Mouse (Mus musculus) spleen, adult 2 months (tissue): ENCODE measurements at regions not wholly inside any gene's neighbourhood (a gene's known extent, or its start where the extent isn't known, plus 50 kb on each side); places are given as distances from the start of the nearest gene placed in this dataset.

Experiments
- CTCF ChIP-seq: fragments of 200-500 bp; IDR thresholded peaks from 2 replicates; pipeline ENCODE4 v1.5.1; 2011; ENCODE audit warnings: mild to moderate bottlenecking, inconsistent platforms; ENCODE audit not compliant: insufficient read depth, insufficient read length, insufficient replicate concordance; ENCODE audit errors: extremely low read depth
- POLR2A ChIP-seq: fragments of 200-500 bp; IDR thresholded peaks from 2 replicates; pipeline ENCODE4 v1.6.1; 2011; ENCODE audit warnings: low read depth, low read length, inconsistent platforms

DNA sequence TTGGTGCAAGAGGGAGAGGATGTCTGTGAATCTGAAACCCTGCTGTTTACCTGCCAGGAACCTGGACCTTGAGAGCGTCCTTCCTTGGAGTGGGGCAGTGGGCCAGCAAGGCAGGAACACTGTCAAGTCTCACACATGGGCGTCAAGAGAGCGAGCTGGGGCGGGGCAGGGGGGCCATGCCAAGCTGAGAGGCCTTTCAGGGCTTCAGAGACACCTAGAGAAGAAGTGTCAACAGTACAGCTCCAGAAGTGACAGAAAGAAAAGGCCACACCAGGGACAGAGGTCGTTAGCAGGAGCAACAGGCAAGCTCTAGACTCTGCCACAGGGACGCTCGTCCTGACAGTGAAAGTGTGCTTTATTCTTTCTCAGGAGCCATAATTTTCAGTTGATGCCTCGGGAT, 199.0 kb downstream of the Prex1 start:
- TF ChIP-seq CTCF: no peak
- no peak for TF ChIP-seq POLR2A
